Mouse (Mus musculus) heart, adult 10 weeks (tissue): ENCODE measurements around the gene Olfr1225. TPM values are rescaled to one million over a fixed set of nuclear protein-coding genes. Genes with fewer than 3 reads are reported as not detected.

Experiments used
- polyA plus RNA-seq: library from polyadenylated mRNA; stranded (reverse); fragments of 350-450 nt; fragmentation: Illumina TruSeq; extraction: RNeasy Lipid Tissue Mini Kit (QIAGEN cat#74804); gene quantifications from one replicate; pipeline ENCODE4 v1.2.3, GENCODE M21; 2014; ENCODE audit warnings: low read depth, low replicate concordance

Olfr1225 gene
- polyA plus RNA-seq = not detected

DNA sequence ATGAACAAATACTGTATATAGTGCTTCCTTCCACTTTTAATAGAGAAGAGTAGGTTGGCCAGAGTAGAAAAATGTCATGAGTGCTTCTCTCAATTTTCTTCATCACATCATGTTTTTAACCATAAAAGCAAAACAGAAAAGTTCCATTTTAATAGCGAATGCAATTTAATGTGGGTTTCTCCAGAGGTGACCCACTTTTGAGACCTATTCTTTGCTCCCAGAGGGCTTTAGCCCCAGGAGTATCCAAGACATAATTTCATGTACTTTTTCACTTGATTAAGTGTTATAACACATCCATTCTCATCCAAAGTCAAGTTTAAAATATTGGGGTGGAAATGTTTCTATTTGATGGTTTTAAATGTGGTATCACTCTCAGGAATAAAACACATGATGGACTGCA lies at the start of gene Olfr1225:
Gene Olfr1225, minus strand, starts transcription at position 101 of the 400 bp plus-strand sequence.

DNA sequence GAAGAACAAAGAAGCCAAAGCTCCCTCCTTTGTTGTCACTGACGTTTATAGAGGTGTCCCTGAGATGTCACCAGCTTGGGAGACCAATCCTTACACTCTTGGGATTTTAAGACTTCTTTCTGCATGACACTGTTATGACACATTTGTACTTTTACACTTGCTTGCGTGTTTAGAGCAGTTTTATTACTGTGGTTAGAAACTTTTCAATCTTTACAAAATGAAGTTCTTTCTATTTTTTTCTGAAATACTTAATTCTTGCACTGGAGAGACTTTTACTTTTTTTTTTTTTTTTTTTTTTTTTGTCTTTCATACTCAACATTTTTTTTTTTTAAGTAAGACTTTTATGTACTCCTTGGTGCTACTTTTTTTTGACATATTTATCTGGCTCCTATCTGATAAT lies 25.5 kb upstream of the Olfr1225 start, which contains the start of gene Olfr1226:
Gene Olfr1226, minus strand, starts transcription at position 101 of the 400 bp plus-strand sequence.

DNA sequence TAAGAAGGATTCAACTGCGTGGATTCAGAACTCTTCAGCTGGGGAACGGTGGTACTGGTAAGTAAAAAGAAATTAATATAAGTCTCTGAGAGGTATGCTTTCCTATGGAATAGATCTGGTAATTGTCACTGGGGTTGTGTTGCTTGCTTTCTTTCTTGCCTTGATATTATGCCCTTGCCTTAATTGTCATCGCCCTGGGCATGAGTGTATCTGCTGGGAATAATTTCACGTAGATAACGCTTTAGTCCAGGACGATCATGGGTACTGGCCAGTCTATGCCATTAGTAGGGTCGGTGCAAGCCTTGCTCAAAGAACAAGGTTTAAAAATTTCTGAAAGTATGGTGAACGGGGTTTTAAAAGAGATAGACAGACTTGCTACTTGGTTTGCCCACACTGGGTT lies 10.5 kb downstream of the Olfr1225 start, which contains the start of gene Olfr1224-ps1:
Gene Olfr1224-ps1, minus strand, starts transcription at position 101 of the 400 bp plus-strand sequence.

DNA sequence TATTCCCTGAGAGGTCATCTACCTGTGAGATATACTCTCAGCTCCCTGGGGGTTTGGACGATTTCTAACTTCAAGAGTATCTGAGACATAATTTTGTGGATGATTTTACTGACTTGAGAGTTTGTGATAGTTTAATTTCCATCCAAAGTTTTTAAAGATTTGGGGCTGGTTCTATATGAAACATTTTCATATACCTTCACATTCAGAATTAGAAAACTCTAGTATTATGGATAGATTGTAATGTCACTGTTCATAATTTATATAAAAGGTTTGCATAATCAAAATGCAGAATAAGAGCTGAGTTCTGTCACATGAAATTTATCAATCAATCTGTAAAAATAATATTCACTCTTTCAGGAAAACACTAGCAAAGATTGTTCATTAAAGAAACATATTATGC lies 23.0 kb downstream of the Olfr1225 start, which contains the start of gene Olfr1223:
Gene Olfr1223, minus strand, starts transcription at position 101 of the 400 bp plus-strand sequence.

DNA sequence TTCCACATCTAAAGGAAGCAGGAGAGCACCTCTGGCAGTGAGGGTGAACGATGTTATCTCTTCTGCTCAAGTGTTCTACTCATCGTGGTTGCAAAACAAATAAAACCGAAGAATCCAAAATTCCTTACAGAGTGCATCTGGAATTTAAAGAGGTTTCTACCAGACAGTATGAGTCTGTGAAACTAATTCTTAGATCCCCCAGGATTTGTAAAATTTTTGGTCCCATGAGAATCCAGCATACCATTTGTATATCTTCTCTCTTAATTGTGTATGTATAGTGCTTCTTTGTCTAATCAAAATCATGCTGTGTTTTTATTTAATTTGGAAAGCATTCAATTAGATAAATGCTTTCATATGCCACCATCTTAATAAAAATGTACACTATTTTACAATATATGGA lies 41.5 kb downstream of the Olfr1225 start, which contains the start of gene Olfr1222:
Gene Olfr1222, minus strand, starts transcription at position 101 of the 400 bp plus-strand sequence.

Other genes starting within 250 kb of the Olfr1225 start
- not detected for gene Olfr1211, start 236.6 kb downstream of the Olfr1225 start, polyA plus RNA-seq
- gene Olfr1212, start 220.7 kb downstream of the Olfr1225 start, polyA plus RNA-seq = not detected
- gene Gm13762, start 194.4 kb downstream of the Olfr1225 start, polyA plus RNA-seq = not detected
- gene Olfr1214, start 182.0 kb downstream of the Olfr1225 start, polyA plus RNA-seq = not detected
- gene Olfr1215, start 167.7 kb downstream of the Olfr1225 start, polyA plus RNA-seq = not detected
- not detected for gene Olfr1216, start 156.3 kb downstream of the Olfr1225 start, polyA plus RNA-seq
- not detected for gene Olfr1217, start 142.6 kb downstream of the Olfr1225 start, polyA plus RNA-seq
- gene Olfr1218, start 113.5 kb downstream of the Olfr1225 start, polyA plus RNA-seq = not detected
- gene Olfr1219, start 91.2 kb downstream of the Olfr1225 start, polyA plus RNA-seq = not detected
- gene Olfr1220, start 67.8 kb downstream of the Olfr1225 start, polyA plus RNA-seq = not detected
- gene Olfr1221, start 57.4 kb downstream of the Olfr1225 start, polyA plus RNA-seq = not detected
- gene Olfr1222, start 41.6 kb downstream of the Olfr1225 start, polyA plus RNA-seq = not detected
- gene Olfr1223, start 23.1 kb downstream of the Olfr1225 start, polyA plus RNA-seq = not detected
- not detected for gene Olfr1224-ps1, start 10.6 kb downstream of the Olfr1225 start, polyA plus RNA-seq
- not detected for gene Olfr1226, start 25.4 kb upstream of the Olfr1225 start, polyA plus RNA-seq
- not detected for gene Olfr1228, start 79.4 kb upstream of the Olfr1225 start, polyA plus RNA-seq
- gene Olfr1229, start 113.3 kb upstream of the Olfr1225 start, polyA plus RNA-seq = not detected
- not detected for gene Olfr1230, start 122.6 kb upstream of the Olfr1225 start, polyA plus RNA-seq
- gene Olfr1231, start 132.4 kb upstream of the Olfr1225 start, polyA plus RNA-seq = not detected
- not detected for gene Olfr1232, start 155.0 kb upstream of the Olfr1225 start, polyA plus RNA-seq
- gene Olfr1233, start 167.7 kb upstream of the Olfr1225 start, polyA plus RNA-seq = not detected
- not detected for gene Olfr1234, start 190.2 kb upstream of the Olfr1225 start, polyA plus RNA-seq
- gene Olfr1238, start 235.0 kb upstream of the Olfr1225 start, polyA plus RNA-seq = not detected
- gene Olfr1239, start 245.7 kb upstream of the Olfr1225 start, polyA plus RNA-seq = not detected